ENCODE assay signal across 9 mouse cellular contexts in genomic region chr7:89477294-89477999, GRCm38 (mm10). TPM values are rescaled to one million over a fixed set of nuclear protein-coding genes. Genes with fewer than 3 reads are reported as not detected.
A peak's percentile ranks its signal among the peaks of the same experiment; 100 is the strongest.
DNase-seq lines count a peak whose midpoint lies in the region; ATAC-seq and TF ChIP-seq lines count a peak whose summit lies in the region.
"Had no signal": no experiment of that assay in that cellular context is flagged by ENCODE, and none has a peak within 500 bp of the region (broad histone marks: within the 10 kb centered on the region; RNA-seq: fewer than 3 reads in every experiment).

No protein-coding gene starts in this region.

- no peak overlapping the region for H3K4me3 ChIP-seq in bone marrow, adult 2 months (replicated peaks; ENCODE audit: control insufficient read depth, low read depth, low read length)
- no peak overlapping the region for H3K4me3 ChIP-seq in forebrain, embryonic 13.5 days
- H3K4me3 ChIP-seq in lung, embryonic 16.5 days (ENCODE audit: low read length), result no peak overlapping the region
- H3K4me3 ChIP-seq: heart, embryonic 13.5 days had no signal

- no peaks in the 10 kb centered on the region for H3K4me1 ChIP-seq in bone marrow, adult 2 months (ENCODE audit: control insufficient read depth, insufficient read depth, low read length)
- H3K4me1 ChIP-seq in forebrain, embryonic 13.5 days, result 0 out of 2 replicates have a peak, but pooled peaks cover 2% of the 10 kb centered on the region
- peaks cover 4% of the 10 kb centered on the region; the same call in 1 of the 2 replicates for H3K4me1 ChIP-seq in lung, embryonic 16.5 days (replicated peaks; ENCODE audit: control insufficient read depth, insufficient read depth, low read length)

- 0 out of 2 replicates have a peak, but pooled peaks have one; percentile 6 for TF ChIP-seq CTCF in bone marrow, adult 2 months (IDR thresholded peaks at IDR 0.05; ENCODE audit: control insufficient read depth, insufficient read depth, low read length)

- H3K27ac ChIP-seq in bone marrow, adult 2 months (ENCODE audit: control insufficient read depth, insufficient read depth, low read depth, low read length, poor library complexity), result no peak overlapping the region
- no peak overlapping the region for H3K27ac ChIP-seq in forebrain, embryonic 13.5 days
- H3K27ac ChIP-seq in lung, embryonic 16.5 days (ENCODE audit: low read length), result no peak overlapping the region
- H3K27ac ChIP-seq: heart, embryonic 13.5 days had no signal

- no peaks in the 10 kb centered on the region for H3K9me3 ChIP-seq in forebrain, embryonic 13.5 days (replicated peaks)
- no peaks in the 10 kb centered on the region for H3K9me3 ChIP-seq in lung, embryonic 16.5 days (ENCODE audit: control insufficient read depth, low read length)
- H3K9me3 ChIP-seq: heart, embryonic 13.5 days had no signal

- H3K27me3 ChIP-seq in forebrain, embryonic 13.5 days, result no peaks in the 10 kb centered on the region
- no peaks in the 10 kb centered on the region for H3K27me3 ChIP-seq in lung, embryonic 16.5 days (ENCODE audit: control insufficient read depth, insufficient read depth, low read depth, low read length)

- WGBS in bone marrow, adult 2 months, result 11% methylated on average over 1 of the region's 1 CpGs
- 3% methylated on average over 1 of the region's 1 CpGs for WGBS in forebrain, embryonic 13.5 days
- WGBS in lung, embryonic 16.5 days, result 7% methylated on average over 1 of the region's 1 CpGs

- ATAC-seq in forebrain, embryonic 13.5 days, result peak; percentile 92
- peak; percentile 83 for ATAC-seq in lung, embryonic 16.5 days (ENCODE audit: low read depth)
- ATAC-seq in erythroid progenitor cell, adult 5-6 weeks (replicated peaks; ENCODE audit: low FRiP score, poor library complexity, severe bottlenecking), result no peak

- peak; percentile 32 to 45 for DNase-seq in right cerebral cortex, adult 2 months (ENCODE audit: low spot score in 2 of 2)
- no peak for DNase-seq in right cerebral cortex, postnatal 4 days
- peak; percentile 23 to 54 for DNase-seq in kidney, adult 8-10 months
- peak; percentile 47 to 58 for DNase-seq in right cerebral cortex, postnatal 10 days (ENCODE audit: low spot score in 2 of 2)

- H3K9ac ChIP-seq in forebrain, embryonic 13.5 days, result no peak overlapping the region
- H3K9ac ChIP-seq in lung, embryonic 16.5 days (ENCODE audit: low read length), result no peak overlapping the region
- H3K9ac ChIP-seq: heart, embryonic 13.5 days had no signal

- H3K4me2 ChIP-seq in forebrain, embryonic 13.5 days, result no peak overlapping the region
- no peak overlapping the region for H3K4me2 ChIP-seq in lung, embryonic 16.5 days (ENCODE audit: low read depth, low read length)
- H3K4me2 ChIP-seq: heart, embryonic 13.5 days had no signal

- H3K36me3 ChIP-seq in forebrain, embryonic 13.5 days (ENCODE audit: poor library complexity, severe bottlenecking), result no peaks in the 10 kb centered on the region
- H3K36me3 ChIP-seq in lung, embryonic 16.5 days (ENCODE audit: control insufficient read depth, insufficient read depth, low read length), result no peaks in the 10 kb centered on the region
- H3K36me3 ChIP-seq: heart, embryonic 13.5 days had no signal

- TF ChIP-seq POLR2A in bone marrow, adult 2 months (IDR thresholded peaks at IDR 0.05; ENCODE audit: borderline replicate concordance, control insufficient read depth, low read depth, low read length), result no peak

RNA-seq across cellular contexts. Expression of gene Prss23, which starts 49.5 kb away (rescaled TPM):
- polyA plus RNA-seq in bone marrow, adult 2 months (2011; ENCODE audit: insufficient read depth, insufficient read length, low replicate concordance, missing spikeins), result 13.1 TPM in 1 of 2 replicates, not detected in the other
- polyA plus RNA-seq in forebrain, embryonic 13.5 days (2015; fragmentation: Nextera tagmentation; extraction: Ambion mirVana), result 13.0 and 13.8 TPM in 2 replicates
- 44.9 and 47.8 TPM in 2 replicates for polyA plus RNA-seq in lung, embryonic 16.5 days (2015; fragmentation: Nextera tagmentation; extraction: Ambion mirVana)
- not detected in 2 replicates for total RNA-seq in erythroid progenitor cell, adult 5-6 weeks (2015; ENCODE audit: low replicate concordance)
- total RNA-seq in erythroid progenitor cell, adult 5-6 weeks (2017; ENCODE audit: low replicate concordance), result 0.77 TPM in 1 of 2 replicates, not detected in the other
